Mouse (Mus musculus) MEL (cell line): ENCODE results near the gene Atp6v1b1. TPM values are rescaled to one million over a fixed set of nuclear protein-coding genes. Genes with fewer than 3 reads are reported as not detected.

ENCODE experiments used
- DNase-seq: peaks from one replicate; pipeline ENCODE4 v3.0.0; 2011; ENCODE audit warnings: low read depth, low spot score
- H3K27ac ChIP-seq: 2 replicates; pipeline ENCODE4 v1.5.1; 2012; ENCODE audit warnings: low read depth, mild to moderate bottlenecking, control low read depth, low read length, moderate library complexity; ENCODE audit not compliant: control insufficient read depth
- H3K27me3 ChIP-seq, 2 experiments: fragments of 150-350 bp in 1 of 2; sonication (generic) in 1 of 2; 2 replicates each; pipeline ENCODE4 v1.6.1; 2012; ENCODE audit warnings: low read length in 2 of 2, mild to moderate bottlenecking in 2 of 2, improper control_type of control experiment in 1 of 2, moderate library complexity in 1 of 2; ENCODE audit not compliant: insufficient read depth in 2 of 2, control insufficient read depth in 1 of 2
- H3K36me3 ChIP-seq, 2 experiments: 2 replicates each; pipeline ENCODE4 v1.6.1; 2012 to 2014; ENCODE audit warnings: low read length in 2 of 2, improper control_type of control experiment in 1 of 2, inconsistent platforms in 1 of 2, mild to moderate bottlenecking in 1 of 2; ENCODE audit not compliant: insufficient read depth in 2 of 2, control insufficient read depth in 1 of 2
- H3K4me1 ChIP-seq, 2 experiments: fragments of 150-350 bp in 1 of 2; sonication (generic) in 1 of 2; 2 replicates each; pipeline ENCODE4 v1.6.1; 2012; ENCODE audit warnings: low read length in 2 of 2, improper control_type of control experiment in 1 of 2, mild to moderate bottlenecking in 1 of 2; ENCODE audit not compliant: insufficient read depth in 2 of 2, control insufficient read depth in 1 of 2
- H3K4me3 ChIP-seq, 2 experiments: fragments of 150-350 bp in 1 of 2; sonication (generic) in 1 of 2; 2 replicates each; pipeline ENCODE4 v1.5.1; 2012; ENCODE audit warnings: low read depth in 2 of 2, low read length in 2 of 2, mild to moderate bottlenecking in 2 of 2, moderate library complexity in 2 of 2, control low read depth in 1 of 2, improper control_type of control experiment in 1 of 2; ENCODE audit not compliant: control insufficient read depth in 1 of 2, insufficient read depth in 1 of 2
- H3K79me2 ChIP-seq: 2 replicates; pipeline ENCODE4 v1.6.1; 2012; ENCODE audit warnings: mild to moderate bottlenecking, low read length, moderate library complexity; ENCODE audit not compliant: control insufficient read depth, poor library complexity, insufficient read depth
- H3K9ac ChIP-seq: 2 replicates; pipeline ENCODE4 v1.6.1; 2012; ENCODE audit warnings: low read depth, mild to moderate bottlenecking, control low read depth, low read length, moderate library complexity; ENCODE audit not compliant: control insufficient read depth, poor library complexity, severe bottlenecking
- H3K9me3 ChIP-seq: fragments of 150-350 bp; sonication (generic); replicated peaks from 2 replicates; pipeline ENCODE4 v1.6.1; 2012; ENCODE audit warnings: mild to moderate bottlenecking, low read length, improper control_type of control experiment, moderate library complexity; ENCODE audit not compliant: insufficient read depth
- CTCF ChIP-seq, 3 experiments: IDR thresholded peaks in 2 of 3; conservative IDR thresholded peaks in 1 of 3; 2 replicates each; pipeline ENCODE4 v1.5.1; 2011 to 2012; ENCODE audit warnings: low read length in 3 of 3, low read depth in 2 of 3, mild to moderate bottlenecking in 2 of 3, improper control_type of control experiment in 1 of 3, inconsistent platforms in 1 of 3, mixed read lengths in 1 of 3, moderate library complexity in 1 of 3; ENCODE audit not compliant: control insufficient read depth in 1 of 3, insufficient read depth in 1 of 3, poor library complexity in 1 of 3, severe bottlenecking in 1 of 3
- ETS1 ChIP-seq: IDR thresholded peaks from 2 replicates; pipeline ENCODE4 v1.6.1; 2012; ENCODE audit warnings: low read depth, mild to moderate bottlenecking, inconsistent platforms, low read length, improper control_type of control experiment, moderate library complexity
- JUND ChIP-seq: IDR thresholded peaks from 2 replicates; pipeline ENCODE4 v1.6.1; 2011; ENCODE audit warnings: low read depth, mild to moderate bottlenecking, improper control_type of control experiment, low read length
- KAT2A ChIP-seq: conservative IDR thresholded peaks from 2 replicates; pipeline ENCODE4 v1.6.1; 2012; ENCODE audit warnings: low read depth, low read length, improper control_type of control experiment, inconsistent platforms
- MAFK ChIP-seq: IDR thresholded peaks from 2 replicates; pipeline ENCODE4 v1.6.1; 2011; ENCODE audit warnings: low read depth, mild to moderate bottlenecking, low read length, improper control_type of control experiment, borderline replicate concordance
- MAX ChIP-seq: IDR thresholded peaks from 2 replicates; pipeline ENCODE4 v1.6.1; 2011; ENCODE audit warnings: low read length, improper control_type of control experiment
- MAZ ChIP-seq: IDR thresholded peaks from 2 replicates; pipeline ENCODE4 v1.6.1; 2012; ENCODE audit warnings: low read depth, mild to moderate bottlenecking, inconsistent platforms, low read length, improper control_type of control experiment
- MEF2A ChIP-seq: IDR thresholded peaks from 2 replicates; pipeline ENCODE4 v1.6.1; 2014; ENCODE audit warnings: low read depth, mild to moderate bottlenecking, inconsistent platforms, low read length, improper control_type of control experiment; ENCODE audit not compliant: poor library complexity, insufficient replicate concordance, severe bottlenecking; ENCODE audit errors: extremely low read depth
- MXI1 ChIP-seq: IDR thresholded peaks from 2 replicates; pipeline ENCODE4 v1.6.1; 2011; ENCODE audit warnings: mild to moderate bottlenecking, low read depth, low read length, improper control_type of control experiment
- MYB ChIP-seq: IDR thresholded peaks from 2 replicates; pipeline ENCODE4 v1.6.1; 2011; ENCODE audit warnings: mild to moderate bottlenecking, low read depth, low read length, improper control_type of control experiment
- MYC ChIP-seq: IDR thresholded peaks from 2 replicates; pipeline ENCODE4 v1.6.1; 2011; ENCODE audit warnings: low read depth, mild to moderate bottlenecking, low read length, improper control_type of control experiment, moderate library complexity
- NRF1 ChIP-seq: IDR thresholded peaks from 2 replicates; pipeline ENCODE4 v1.6.1; 2014; ENCODE audit warnings: low read depth, mild to moderate bottlenecking, inconsistent platforms, low read length, improper control_type of control experiment, moderate library complexity; ENCODE audit not compliant: poor library complexity, insufficient read depth, severe bottlenecking
- POLR2A ChIP-seq, 2 experiments: IDR thresholded peaks; 2 replicates each; pipeline ENCODE4 v1.6.1; 2011 to 2012; ENCODE audit warnings: low read length in 2 of 2, mild to moderate bottlenecking in 2 of 2, control low read depth in 1 of 2, improper control_type of control experiment in 1 of 2, low read depth in 1 of 2, moderate library complexity in 1 of 2; ENCODE audit not compliant: control insufficient read depth in 1 of 2, insufficient read depth in 1 of 2, poor library complexity in 1 of 2
- POLR2AphosphoS2 ChIP-seq: IDR thresholded peaks from 2 replicates; pipeline ENCODE4 v1.6.1; 2011; ENCODE audit warnings: low read length, improper control_type of control experiment
- POLR2AphosphoS5 ChIP-seq: IDR thresholded peaks from 2 replicates; pipeline ENCODE4 v1.6.1; 2012; ENCODE audit warnings: low read depth, borderline replicate concordance, mild to moderate bottlenecking, inconsistent platforms, low read length, moderate library complexity, mixed read lengths
- RCOR1 ChIP-seq: IDR thresholded peaks from 2 replicates; pipeline ENCODE4 v1.6.1; 2012; ENCODE audit warnings: low read depth, mild to moderate bottlenecking, inconsistent platforms, low read length, improper control_type of control experiment
- SIN3A ChIP-seq: IDR thresholded peaks from 2 replicates; pipeline ENCODE4 v1.6.1; 2012; ENCODE audit warnings: low read length, improper control_type of control experiment, inconsistent platforms
- UBTF ChIP-seq: IDR thresholded peaks from 2 replicates; pipeline ENCODE4 v1.6.1; 2012; ENCODE audit warnings: low read depth, mild to moderate bottlenecking, inconsistent platforms, low read length, improper control_type of control experiment, moderate library complexity, borderline replicate concordance; ENCODE audit not compliant: insufficient read depth
- USF1 ChIP-seq: IDR thresholded peaks from 2 replicates; pipeline ENCODE4 v1.6.1; 2014; ENCODE audit warnings: low read depth, mild to moderate bottlenecking, inconsistent platforms, low read length, improper control_type of control experiment, moderate library complexity
- ZKSCAN1 ChIP-seq: IDR thresholded peaks from 2 replicates; pipeline ENCODE4 v1.6.1; 2012; ENCODE audit warnings: low read depth, mild to moderate bottlenecking, inconsistent platforms, low read length, improper control_type of control experiment, moderate library complexity
- ZNF384 ChIP-seq: IDR thresholded peaks from 2 replicates; pipeline ENCODE4 v1.6.1; 2012; ENCODE audit warnings: low read depth, mild to moderate bottlenecking, inconsistent platforms, low read length, improper control_type of control experiment
- polyA plus RNA-seq, 2 experiments: library from polyadenylated mRNA; stranded (reverse) in 1 of 2; unstranded in 1 of 2; fragments of >175 nt in 1 of 2; fragments of >200 nt in 1 of 2; gene quantifications; 2 replicates each; pipeline versions ENCODE4 v1.2.1 to v1.2.4; 2012; ENCODE audit warnings: low replicate concordance in 2 of 2, low read depth in 1 of 2; ENCODE audit not compliant: insufficient read length in 2 of 2, insufficient read depth in 1 of 2, missing spikeins in 1 of 2
- total RNA-seq: library from RNA; depleted of rRNA; stranded (reverse); fragments of 300-350 nt; gene quantifications from 2 replicates; pipeline ENCODE4 v1.2.3, GENCODE M21; 2012

Atp6v1b1 gene
- total and polyA plus RNA-seq, 3 experiments, result 0.08 TPM; not detected in 2

DNA sequence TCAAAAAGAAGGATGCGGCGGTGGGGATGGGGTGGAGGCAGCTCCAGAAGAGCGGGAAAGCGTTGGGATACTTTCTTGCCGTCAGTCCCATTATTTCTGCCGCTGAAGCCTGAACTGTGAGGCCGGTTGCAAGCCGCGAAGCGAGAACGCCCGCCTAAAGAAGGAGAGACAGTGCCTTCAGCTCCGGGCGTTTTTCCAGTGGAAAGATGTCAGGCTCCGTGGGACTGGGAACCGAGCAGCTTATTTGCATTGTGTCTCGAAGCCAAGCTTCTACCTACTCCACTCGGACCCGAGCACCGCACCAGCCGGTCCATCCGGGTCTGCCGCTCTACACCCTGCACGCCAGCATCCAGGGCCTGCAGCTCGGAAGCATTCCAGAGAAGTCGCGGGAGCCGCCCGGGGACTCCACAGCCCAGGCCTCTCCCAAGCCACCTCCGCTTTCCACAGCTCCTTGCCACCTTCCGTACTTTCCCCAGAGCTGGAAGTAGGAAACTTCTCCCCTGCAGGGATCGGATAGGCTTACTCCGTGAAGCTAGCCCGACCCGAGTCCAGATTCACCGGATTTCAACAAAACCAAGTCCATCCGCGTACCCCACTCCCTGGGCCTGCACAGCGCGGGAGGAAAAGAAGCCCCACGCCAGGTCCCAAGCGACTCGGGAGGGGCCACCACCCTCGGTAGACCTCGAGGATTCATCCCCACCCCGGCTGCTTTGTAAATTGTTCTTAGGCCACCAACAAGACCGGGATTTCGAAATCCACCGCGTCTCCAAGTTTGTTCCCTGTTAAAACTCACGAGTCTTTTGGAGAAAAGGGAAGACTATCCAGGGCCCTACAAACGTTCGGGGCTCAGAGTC is 40.4 kb upstream of the Atp6v1b1 start:
- TF ChIP-seq MXI1 (no peak), MYB (no peak), POLR2AphosphoS2 (no peak), ETS1 (no peak), RCOR1 (no peak), JUND (no peak)
- H3K9me3 ChIP-seq, result no peaks in the 10 kb centered on the region
- H3K27me3 ChIP-seq, result peaks cover 2 to 4% of the 10 kb centered on the region in 2 experiments; a peak in 2 of 4 replicates
- no peaks in the 10 kb centered on the region for H3K79me2 ChIP-seq
- H3K4me1 ChIP-seq, result no peaks in the 10 kb centered on the region
- H3K9ac ChIP-seq, result no peak overlapping the region
- DNase-seq, result no peak
- H3K36me3 ChIP-seq, result no peaks in the 10 kb centered on the region
- H3K4me3 ChIP-seq, result no peak overlapping the region
- H3K27ac ChIP-seq, result no peak overlapping the region

- no peak overlapping the region for H3K4me3 ChIP-seq
- H3K9me3 ChIP-seq, result no peaks in the 10 kb centered on the region
- DNase-seq, result no peak
- no peak overlapping the region for H3K9ac ChIP-seq
- no peak overlapping the region for H3K27ac ChIP-seq
- no peak for TF ChIP-seq POLR2A (IDR thresholded peaks at IDR 0.05; ENCODE audit: control insufficient read depth in 1 of 2, insufficient read depth in 1 of 2, low read depth in 1 of 2, low read length in 2 of 2, poor library complexity in 1 of 2)
- no peak for TF ChIP-seq UBTF
- no peak for TF ChIP-seq CTCF (IDR thresholded peaks at IDR 0.05 in 2 of 3, conservative IDR thresholded peaks at IDR 0.05 in 1 of 3; ENCODE audit: control insufficient read depth in 1 of 3, insufficient read depth in 1 of 3, low read depth in 2 of 3, low read length in 3 of 3, poor library complexity in 1 of 3, severe bottlenecking in 1 of 3)
- no peak for TF ChIP-seq MEF2A
- TF ChIP-seq ETS1, result no peak
- no peak for TF ChIP-seq MAZ
- no peak for TF ChIP-seq MYC
- no peak for TF ChIP-seq POLR2AphosphoS5
- no peak for TF ChIP-seq RCOR1
- no peak for TF ChIP-seq KAT2A
- TF ChIP-seq ZNF384, result no peak
- TF ChIP-seq SIN3A, result no peak
- TF ChIP-seq MAFK, result no peak
- TF ChIP-seq ZKSCAN1, result no peak
- no peak for TF ChIP-seq NRF1
- TF ChIP-seq USF1, result no peak
- no peak for TF ChIP-seq MAX
- peaks cover 2 to 4% of the 10 kb centered on the region in 2 experiments; a peak in 3 of 4 replicates for H3K27me3 ChIP-seq
- H3K4me1 ChIP-seq, result no peaks in the 10 kb centered on the region
- H3K79me2 ChIP-seq, result no peaks in the 10 kb centered on the region
- H3K36me3 ChIP-seq, result no peaks in the 10 kb centered on the region
Measured at GRCm38 (mm10) chr6:83703000-83703721, 39.6 kb upstream of the Atp6v1b1 start.
